Mouse (Mus musculus): ENCODE data around the gene Syndig1.

GRCm38 (mm10) chr2:149836471-149837135, 7.6 kb downstream of the Syndig1 start:
- TF ChIP-seq CTCF (IDR thresholded peaks at IDR 0.05; ENCODE audit: low read depth): no peak
- TF ChIP-seq EP300 (IDR thresholded peaks at IDR 0.05; ENCODE audit: low read depth): no peak
